Mouse (Mus musculus): ENCODE measurements around the gene Gm21992. TPM values are rescaled to one million over a fixed set of nuclear protein-coding genes. Genes with fewer than 3 reads are reported as not detected.
A peak's percentile ranks its signal among the peaks of the same experiment; 100 is the strongest.
"Not testable (repeated sequence)": the region's sequence is repeated elsewhere in the genome, so short reads cannot be mapped to it uniquely, and the experiment has no call there.

Gm21992 gene
- polyA plus RNA-seq, 1 experiment from 2014 or later: 19.1 TPM

- Histone ChIP-seq H3K27me3 (ENCODE audit: control insufficient read depth, insufficient read depth, low read length) (no peaks in the 10 kb centered on the region), H3K4me2 (replicated peaks; ENCODE audit: low read depth) (no peak overlapping the region), H3K9me3 (ENCODE audit: control insufficient read depth, low read length) (no peaks in the 10 kb centered on the region), H3K9ac (ENCODE audit: low read length) (no peak overlapping the region), H3K4me1 (replicated peaks; ENCODE audit: control insufficient read depth, insufficient read depth) (no peaks in the 10 kb centered on the region), H3K36me3 (ENCODE audit: control insufficient read depth, insufficient read depth, low read length) (peaks cover 8% of the 10 kb centered on the region; the same call in 1 of the 2 replicates), H3K4me3 (ENCODE audit: low read depth, low read length) (no peak overlapping the region), H3K27ac (replicated peaks) (peak overlapping the region; percentile 63)
- DNase-seq (ENCODE audit: low spot score): peak; percentile 87
- TF ChIP-seq EP300 (optimal IDR thresholded peaks at IDR 0.05): no peak
- TF ChIP-seq CTCF (IDR thresholded peaks at IDR 0.05; ENCODE audit: low read depth): no peak
- peak; percentile 89 for ATAC-seq (ENCODE audit: low FRiP score, low TSS enrichment)
- 45% methylated on average over 16 of the region's 16 CpGs for WGBS
Measured at GRCm38 (mm10) chr19:4828444-4829114, 17.2 kb upstream of the Gm21992 start.

GRCm38 (mm10) chr19:4820678-4821303, 9.4 kb upstream of the Gm21992 start:
- Histone ChIP-seq H3K9ac (ENCODE audit: low read length) (no peak overlapping the region), H3K27me3 (ENCODE audit: control insufficient read depth, insufficient read depth, low read length) (no peaks in the 10 kb centered on the region), H3K36me3 (ENCODE audit: control insufficient read depth, insufficient read depth, low read length) (peaks cover 6% of the 10 kb centered on the region; the same call in 1 of the 2 replicates), H3K4me3 (ENCODE audit: low read depth, low read length) (no peak overlapping the region), H3K27ac (replicated peaks) (no peak overlapping the region), H3K9me3 (ENCODE audit: control insufficient read depth, low read length) (no peaks in the 10 kb centered on the region), H3K4me2 (replicated peaks; ENCODE audit: low read depth) (no peak overlapping the region), H3K4me1 (replicated peaks; ENCODE audit: control insufficient read depth, insufficient read depth) (no peaks in the 10 kb centered on the region)
- ATAC-seq (ENCODE audit: low FRiP score, low TSS enrichment) (peak; percentile 75), DNase-seq (ENCODE audit: low spot score) (peak; percentile 88)
- WGBS: 39% methylated on average over 5 of the region's 5 CpGs
- no peak for TF ChIP-seq EP300 (optimal IDR thresholded peaks at IDR 0.05)
- TF ChIP-seq CTCF (IDR thresholded peaks at IDR 0.05; ENCODE audit: low read depth): peak; percentile 56

- no peaks in the 10 kb centered on the region for H3K36me3 ChIP-seq (ENCODE audit: control insufficient read depth, insufficient read depth, low read length)
- peak overlapping the region; percentile 71 for H3K27ac ChIP-seq (replicated peaks)
- H3K9ac ChIP-seq (ENCODE audit: low read length): no peak overlapping the region
- no peak overlapping the region for H3K4me2 ChIP-seq (replicated peaks; ENCODE audit: low read depth)
- DNase-seq (ENCODE audit: low spot score) (peak; percentile 58), ATAC-seq (ENCODE audit: low FRiP score, low TSS enrichment) (peak; percentile 91)
- 22% methylated on average over 1 of the region's 1 CpGs for WGBS
- H3K9me3 ChIP-seq (ENCODE audit: control insufficient read depth, low read length): no peaks in the 10 kb centered on the region
- no peak overlapping the region for H3K4me3 ChIP-seq (ENCODE audit: low read depth, low read length)
- TF ChIP-seq EP300 (optimal IDR thresholded peaks at IDR 0.05) (no peak), CTCF (IDR thresholded peaks at IDR 0.05; ENCODE audit: low read depth) (no peak)
- no peaks in the 10 kb centered on the region for H3K4me1 ChIP-seq (replicated peaks; ENCODE audit: control insufficient read depth, insufficient read depth)
- H3K27me3 ChIP-seq (ENCODE audit: control insufficient read depth, insufficient read depth, low read length): no peaks in the 10 kb centered on the region
Measured at GRCm38 (mm10) chr19:4817182-4817835, 5.9 kb upstream of the Gm21992 start.

- no peaks in the 10 kb centered on the region for H3K27me3 ChIP-seq (ENCODE audit: control insufficient read depth, insufficient read depth, low read length)
- WGBS: 84% methylated on average over 5 of the region's 6 CpGs
- H3K4me2 ChIP-seq (replicated peaks; ENCODE audit: low read depth): no peak overlapping the region
- no peaks in the 10 kb centered on the region for H3K9me3 ChIP-seq (ENCODE audit: control insufficient read depth, low read length)
- H3K4me3 ChIP-seq (ENCODE audit: low read depth, low read length): no peak overlapping the region
- DNase-seq (ENCODE audit: low spot score): peak; percentile 58
- no peaks in the 10 kb centered on the region; the same call in 1 of the 2 replicates for H3K4me1 ChIP-seq (replicated peaks; ENCODE audit: control insufficient read depth, insufficient read depth)
- TF ChIP-seq EP300 (optimal IDR thresholded peaks at IDR 0.05) (no peak), CTCF (IDR thresholded peaks at IDR 0.05; ENCODE audit: low read depth) (peak; percentile 58)
- no peak for ATAC-seq (ENCODE audit: low FRiP score, low TSS enrichment)
- H3K9ac ChIP-seq (ENCODE audit: low read length): no peak overlapping the region
- no peak overlapping the region for H3K27ac ChIP-seq (replicated peaks)
- H3K36me3 ChIP-seq (ENCODE audit: control insufficient read depth, insufficient read depth, low read length): no peaks in the 10 kb centered on the region
Measured at GRCm38 (mm10) chr19:4813015-4813414, 1.6 kb upstream of the Gm21992 start.

GRCm38 (mm10) chr19:4812334-4812949, 1.0 kb upstream of the Gm21992 start:
- peak overlapping the region; percentile 56 for H3K4me2 ChIP-seq (replicated peaks; ENCODE audit: low read depth)
- not testable (repeated sequence) for H3K9me3 ChIP-seq (ENCODE audit: control insufficient read depth, low read length); H3K36me3 ChIP-seq (ENCODE audit: control insufficient read depth, insufficient read depth, low read length); ATAC-seq (ENCODE audit: low FRiP score, low TSS enrichment); DNase-seq (ENCODE audit: low spot score); H3K27me3 ChIP-seq (ENCODE audit: control insufficient read depth, insufficient read depth, low read length); H3K4me1 ChIP-seq (replicated peaks; ENCODE audit: control insufficient read depth, insufficient read depth)
- peak overlapping the region; percentile 95 for H3K27ac ChIP-seq (replicated peaks)
- TF ChIP-seq CTCF (IDR thresholded peaks at IDR 0.05; ENCODE audit: low read depth): peak; percentile 47
- peak overlapping the region; percentile 80 for H3K4me3 ChIP-seq (ENCODE audit: low read depth, low read length)
- H3K9ac ChIP-seq (ENCODE audit: low read length): peak overlapping the region; percentile 67
- 71% methylated on average over 8 of the region's 8 CpGs for WGBS
